9 mouse cellular contexts compared by ENCODE assay signal in genomic region chr2:178664977-178665376, GRCm38 (mm10).
DNase-seq lines count a peak whose midpoint lies in the region; ATAC-seq and TF ChIP-seq lines count a peak whose summit lies in the region.
"Had no signal": no experiment of that assay in that cellular context is flagged by ENCODE, and none has a peak within 500 bp of the region (broad histone marks: within the 10 kb centered on the region; RNA-seq: fewer than 3 reads in every experiment).

No protein-coding gene starts in this region.

- no peaks in the 10 kb centered on the region for H3K4me1 ChIP-seq in forebrain, embryonic 14.5 days (ENCODE audit: control insufficient read depth, insufficient read depth, low read length)
- no peaks in the 10 kb centered on the region for H3K4me1 ChIP-seq in kidney, embryonic 14.5 days (ENCODE audit: control insufficient read depth, insufficient read depth, low read length)
- H3K4me1 ChIP-seq in liver, embryonic 14.5 days (replicated peaks; ENCODE audit: control insufficient read depth in 2 of 2, insufficient read depth in 2 of 2, low read length in 1 of 2): no peaks in the 10 kb centered on the region

- H3K4me2 ChIP-seq in forebrain, embryonic 14.5 days (ENCODE audit: low read length): no peak overlapping the region
- H3K4me2 ChIP-seq in kidney, embryonic 14.5 days (replicated peaks; ENCODE audit: low read depth, low read length): no peak overlapping the region
- no peak overlapping the region for H3K4me2 ChIP-seq in liver, embryonic 14.5 days (ENCODE audit: low read depth)
- H3K4me2 ChIP-seq: embryonic facial prominence, embryonic 13.5 days had no signal

- 17% methylated on average over 4 of the region's 4 CpGs for WGBS in forebrain, embryonic 14.5 days
- whole genome bisulfite sequencing in kidney, embryonic 14.5 days: 12% methylated on average over 4 of the region's 4 CpGs
- WGBS in liver, embryonic 14.5 days (ENCODE audit: insufficient replicate concordance): 6% methylated on average over 4 of the region's 4 CpGs

- peak; percentile 80 for TF ChIP-seq CTCF in liver, embryonic 14.5 days (IDR thresholded peaks at IDR 0.05; ENCODE audit: low read depth)

- H3K27ac ChIP-seq in forebrain, embryonic 14.5 days (ENCODE audit: low read depth, low read length): no peak overlapping the region
- no peak overlapping the region for H3K27ac ChIP-seq in kidney, embryonic 14.5 days (ENCODE audit: low read depth, low read length)
- H3K27ac ChIP-seq in liver, embryonic 14.5 days: no peak overlapping the region
- H3K27ac ChIP-seq: embryonic facial prominence, embryonic 13.5 days had no signal

- TF ChIP-seq EP300 in liver, embryonic 14.5 days (IDR thresholded peaks at IDR 0.05; ENCODE audit: low read depth): no peak

- peak; percentile 31 for DNase-seq in ovary, postnatal 14 days (ENCODE audit: low spot score)
- DNase-seq in ovary, postnatal 10 days (ENCODE audit: low spot score): no peak
- DNase-seq in c-Kit-positive CD71-positive TER-119-positive erythroid progenitor cells, embryonic 14.5 days (ENCODE audit: low spot score): peak; percentile 52
- peak; percentile 82 for DNase-seq in forebrain, embryonic 14.5 days (ENCODE audit: low spot score)
- DNase-seq in liver, embryonic 14.5 days (ENCODE audit: low read depth in 3 of 3, low spot score in 3 of 3): peak; percentile 17 to 51 (median 34)
- DNase-seq in retina, embryonic 14.5 days (ENCODE audit: low spot score): peak; percentile 89
- peak; percentile 58 to 61 for DNase-seq in thymus, postnatal 36 days

- H3K9ac ChIP-seq in forebrain, embryonic 14.5 days (ENCODE audit: low read length): no peak overlapping the region
- no peak overlapping the region for H3K9ac ChIP-seq in kidney, embryonic 14.5 days (ENCODE audit: low read depth, low read length)
- H3K9ac ChIP-seq in liver, embryonic 14.5 days (replicated peaks): no peak overlapping the region
- H3K9ac ChIP-seq: embryonic facial prominence, embryonic 13.5 days had no signal

- H3K4me3 ChIP-seq in forebrain, embryonic 14.5 days (ENCODE audit: low read depth, low read length): no peak overlapping the region
- no peak overlapping the region for H3K4me3 ChIP-seq in kidney, embryonic 14.5 days (ENCODE audit: low read length)
- no peak overlapping the region for H3K4me3 ChIP-seq in liver, embryonic 14.5 days (ENCODE audit: insufficient read depth in 1 of 2, low read depth in 2 of 2, low read length in 2 of 2)
- H3K4me3 ChIP-seq: embryonic facial prominence, embryonic 13.5 days had no signal

- peak; percentile 44; the same call in 1 of the 2 replicates for ATAC-seq in forebrain, embryonic 14.5 days
- ATAC-seq in kidney, embryonic 14.5 days (ENCODE audit: low FRiP score, low TSS enrichment): peak; percentile 40; the same call in 1 of the 2 replicates
- ATAC-seq in liver, embryonic 14.5 days (ENCODE audit: insufficient read depth): peak; percentile 50; the same call in 1 of the 2 replicates

- no peaks in the 10 kb centered on the region for H3K9me3 ChIP-seq in forebrain, embryonic 14.5 days (replicated peaks; ENCODE audit: control insufficient read depth, low read length)
- H3K9me3 ChIP-seq in kidney, embryonic 14.5 days (ENCODE audit: control insufficient read depth, low read length): no peaks in the 10 kb centered on the region
- H3K9me3 ChIP-seq in liver, embryonic 14.5 days (ENCODE audit: control insufficient read depth, low read length): no peaks in the 10 kb centered on the region
- H3K9me3 ChIP-seq: embryonic facial prominence, embryonic 13.5 days had no signal

- H3K27me3 ChIP-seq in forebrain, embryonic 14.5 days (replicated peaks; ENCODE audit: control insufficient read depth, insufficient read depth, low read length): no peaks in the 10 kb centered on the region
- H3K27me3 ChIP-seq in kidney, embryonic 14.5 days (ENCODE audit: control insufficient read depth, insufficient read depth, low read length): no peaks in the 10 kb centered on the region
- H3K27me3 ChIP-seq in liver, embryonic 14.5 days (ENCODE audit: control insufficient read depth, insufficient read depth, low read length): no peaks in the 10 kb centered on the region

- no peaks in the 10 kb centered on the region for H3K36me3 ChIP-seq in forebrain, embryonic 14.5 days (ENCODE audit: control insufficient read depth, insufficient read depth, low read length)
- no peaks in the 10 kb centered on the region for H3K36me3 ChIP-seq in kidney, embryonic 14.5 days (ENCODE audit: control insufficient read depth, insufficient read depth, low read length)
- H3K36me3 ChIP-seq in liver, embryonic 14.5 days (replicated peaks; ENCODE audit: control insufficient read depth, insufficient read depth, low read depth): no peaks in the 10 kb centered on the region
- H3K36me3 ChIP-seq: embryonic facial prominence, embryonic 13.5 days had no signal
